In the genomic region with DNA sequence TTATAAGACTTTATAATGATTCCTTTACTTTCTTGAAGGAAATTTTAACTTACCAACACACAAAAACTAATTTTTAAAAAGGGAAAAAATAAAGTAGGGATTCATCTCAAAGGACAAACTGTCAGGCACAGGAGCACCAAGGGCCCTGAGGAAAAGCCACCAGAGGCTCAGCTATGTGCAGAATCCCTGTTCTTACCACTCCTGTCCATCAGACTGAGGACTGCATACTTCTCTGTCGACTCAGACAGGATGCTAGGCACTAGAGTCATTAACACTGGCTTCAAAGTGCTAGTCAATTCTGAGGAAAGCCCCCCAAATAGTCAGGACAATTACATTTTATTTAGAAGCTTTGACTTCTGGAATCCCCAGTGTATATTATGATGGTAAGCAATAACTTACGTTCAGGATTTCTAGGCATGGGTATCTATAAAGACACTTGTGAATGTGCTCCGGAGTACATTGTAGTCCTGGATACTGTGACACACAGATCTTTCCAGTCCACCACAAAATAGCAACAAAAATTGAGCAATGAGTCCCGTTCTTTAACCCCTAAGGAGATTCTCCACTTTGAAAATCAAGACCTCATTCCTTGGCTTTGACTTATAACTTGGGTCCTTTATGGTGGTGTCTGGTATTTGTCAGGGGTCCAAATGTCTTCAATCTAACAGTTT, we compare ENCODE assay signal across 24 mouse cellular contexts.
A peak's percentile ranks its signal among the peaks of the same experiment; 100 is the strongest.
DNase-seq lines count a peak whose midpoint lies in the region; ATAC-seq and TF ChIP-seq lines count a peak whose summit lies in the region.
"Had no signal": no experiment of that assay in that cellular context is flagged by ENCODE, and none has a peak within 500 bp of the region (broad histone marks: within the 10 kb centered on the region; RNA-seq: fewer than 3 reads in every experiment).

No protein-coding gene starts in this region.

- peaks cover 5% of the 10 kb centered on the region for H3K4me1 ChIP-seq in embryonic fibroblast, embryonic 13.5 days (ENCODE audit: control insufficient read depth, insufficient read depth, low read length)
- peaks cover 7% of the 10 kb centered on the region; the same call in 1 of the 2 replicates for H3K4me1 ChIP-seq in neural tube, embryonic 15.5 days
- H3K4me1 ChIP-seq: embryonic facial prominence, embryonic 12.5 days had no signal

- POLR2A ChIA-PET in Patski (lab: Charles Lee), result interaction anchor here (1.4 kb wide), 1 partner anchor 29 kb away, joined by 3 read pairs; no protein-coding TSS in a partner anchor

- in situ Hi-C loops in Patski (cut with MboI; ENCODE audit: low pct_unique_long_range_greater_than_20kb), result no loop called here

- peak overlapping the region; percentile 59; the same call in 1 of the 2 replicates for H3K27ac ChIP-seq in embryonic fibroblast, embryonic 13.5 days (ENCODE audit: insufficient read depth, low read length)
- no peak overlapping the region for H3K27ac ChIP-seq in neural tube, embryonic 15.5 days (replicated peaks)
- H3K27ac ChIP-seq: embryonic facial prominence, embryonic 10.5 days; forebrain, embryonic 10.5 days; forebrain, embryonic 12.5 days had no signal

- DNase-seq in 3T3-L1 (ENCODE audit: low read depth, low spot score), result peak; percentile 55
- DNase-seq in Patski (ENCODE audit: low read depth, low spot score), result peak; percentile 79
- DNase-seq in urinary bladder, adult 18-20 months (ENCODE audit: low spot score in 2 of 2), result no peak
- DNase-seq in right cerebral cortex, postnatal 25 days, result no peak
- no peak for DNase-seq in urinary bladder, adult 2 months (ENCODE audit: low spot score)
- DNase-seq: adrenal gland, adult 2 months; adrenal gland, postnatal 10 days; adrenal gland, postnatal 25 days; B cell, adult 2 months; cerebellum, adult 11-12 months; cerebellum, adult 2 months; cerebellum, adult 9-10 months; cerebellum, postnatal 10 days; cerebellum, postnatal 25 days had no signal

- 79% methylated on average over 4 of the region's 4 CpGs for WGBS in neural tube, embryonic 15.5 days

- no peaks in the 10 kb centered on the region for H3K9me3 ChIP-seq in neural tube, embryonic 15.5 days (replicated peaks)
- H3K9me3 ChIP-seq: embryonic facial prominence, embryonic 10.5 days; embryonic facial prominence, embryonic 12.5 days; forebrain, embryonic 10.5 days; forebrain, embryonic 12.5 days had no signal

- H3K4me2 ChIP-seq in neural tube, embryonic 15.5 days, result no peak overlapping the region
- H3K4me2 ChIP-seq: embryonic facial prominence, embryonic 12.5 days; forebrain, embryonic 12.5 days had no signal

- no peak overlapping the region for H3ac ChIP-seq in C2C12 (ENCODE audit: control insufficient read depth, insufficient read length, low read depth)

- H3K4me3 ChIP-seq in C2C12 (ENCODE audit: insufficient read depth, poor library complexity, severe bottlenecking), result no peak overlapping the region
- H3K4me3 ChIP-seq in embryonic fibroblast, embryonic 13.5 days (ENCODE audit: insufficient read depth, low read length), result no peak overlapping the region
- H3K4me3 ChIP-seq in neural tube, embryonic 15.5 days (replicated peaks), result no peak overlapping the region
- H3K4me3 ChIP-seq: embryonic facial prominence, embryonic 10.5 days; embryonic facial prominence, embryonic 12.5 days; erythroblast, embryonic 14.5 days; forebrain, embryonic 10.5 days; forebrain, embryonic 12.5 days had no signal

- H3K36me3 ChIP-seq in C2C12 (ENCODE audit: control insufficient read depth, insufficient read depth), result peaks cover 3% of the 10 kb centered on the region
- H3K36me3 ChIP-seq in neural tube, embryonic 15.5 days, result no peaks in the 10 kb centered on the region
- H3K36me3 ChIP-seq: embryonic facial prominence, embryonic 10.5 days; embryonic facial prominence, embryonic 12.5 days; forebrain, embryonic 10.5 days; forebrain, embryonic 12.5 days had no signal

- TF ChIP-seq CTCF in C2C12 (IDR thresholded peaks at IDR 0.05; ENCODE audit: control insufficient read depth, insufficient read depth, insufficient read length) (no peak), Patski (IDR thresholded peaks at IDR 0.05) (no peak)
- TF ChIP-seq CTCF in embryonic fibroblast, embryonic 13.5 days (IDR thresholded peaks at IDR 0.05; ENCODE audit: borderline replicate concordance, insufficient read depth, low read length), result no peak

- CTCF ChIA-PET in Patski (lab: Charles Lee), result interaction anchor here (0.9 to 2.8 kb wide), 4 partner anchors 11 to 45 kb away, joined by 3 to 9 read pairs (median 3); no protein-coding TSS in a partner anchor

- no peaks in the 10 kb centered on the region for H3K27me3 ChIP-seq in C2C12 (ENCODE audit: control insufficient read depth, insufficient read depth, insufficient read length)
- no peaks in the 10 kb centered on the region for H3K27me3 ChIP-seq in Patski
- H3K27me3 ChIP-seq in neural tube, embryonic 15.5 days (replicated peaks), result no peaks in the 10 kb centered on the region
- H3K27me3 ChIP-seq: embryonic facial prominence, embryonic 12.5 days; forebrain, embryonic 12.5 days had no signal

- peaks cover 6% of the 10 kb centered on the region for H3K79me2 ChIP-seq in C2C12 (ENCODE audit: control insufficient read depth, insufficient read depth)

- H3K79me3 ChIP-seq in C2C12 (ENCODE audit: low read depth), result no peaks in the 10 kb centered on the region

- ATAC-seq in Patski, result peak; percentile 87
- ATAC-seq in neural tube, embryonic 15.5 days (ENCODE audit: low FRiP score), result no peak
- ATAC-seq: forebrain, embryonic 14.5 days; forebrain, embryonic 16.5 days had no signal

- no peak for TF ChIP-seq POLR2A in embryonic fibroblast, embryonic 13.5 days (IDR thresholded peaks at IDR 0.05; ENCODE audit: low read depth, low read length)

- no peak overlapping the region for H3K9ac ChIP-seq in neural tube, embryonic 15.5 days (replicated peaks)
- H3K9ac ChIP-seq: embryonic facial prominence, embryonic 12.5 days; forebrain, embryonic 12.5 days had no signal

TF ChIP-seq in C2C12, 6 proteins besides CTCF, POLR2A, EP300 and RAD21:
- TF ChIP-seq MYOD1 (IDR thresholded peaks at IDR 0.05; ENCODE audit: control insufficient read depth, insufficient read length, low read depth), result no peak
- peak; percentile 3 for TF ChIP-seq FOSL1 (IDR thresholded peaks at IDR 0.05; ENCODE audit: insufficient read depth, low read length, poor library complexity, severe bottlenecking)
- TF ChIP-seq MYOG (IDR thresholded peaks at IDR 0.05; ENCODE audit: control insufficient read depth, extremely low read depth, insufficient read length), result no peak
- TF ChIP-seq MAX (IDR thresholded peaks at IDR 0.05), result no peak
- TF ChIP-seq USF1 (IDR thresholded peaks at IDR 0.05; ENCODE audit: low read depth), result no peak

Comparison
In these comparisons a context has a peak if more than half of its experiments do, and no peak if none do; other contexts are left out.
1. DNase-seq: peak in 3T3-L1 (single experiment) and Patski (single experiment); none in urinary bladder, adult 18-20 months (0 of 2), right cerebral cortex, postnatal 25 days (single experiment) and urinary bladder, adult 2 months (single experiment).